Mouse (Mus musculus) heart, adult 9 months (tissue): Measurements from ENCODE around the gene Notch2.

ENCODE experiments used
- DNase-seq, 2 experiments: peaks; one replicate each; pipeline ENCODE4 v3.0.0; 2022; ENCODE audit warnings: low spot score in 2 of 2

Gene Notch2

DNA sequence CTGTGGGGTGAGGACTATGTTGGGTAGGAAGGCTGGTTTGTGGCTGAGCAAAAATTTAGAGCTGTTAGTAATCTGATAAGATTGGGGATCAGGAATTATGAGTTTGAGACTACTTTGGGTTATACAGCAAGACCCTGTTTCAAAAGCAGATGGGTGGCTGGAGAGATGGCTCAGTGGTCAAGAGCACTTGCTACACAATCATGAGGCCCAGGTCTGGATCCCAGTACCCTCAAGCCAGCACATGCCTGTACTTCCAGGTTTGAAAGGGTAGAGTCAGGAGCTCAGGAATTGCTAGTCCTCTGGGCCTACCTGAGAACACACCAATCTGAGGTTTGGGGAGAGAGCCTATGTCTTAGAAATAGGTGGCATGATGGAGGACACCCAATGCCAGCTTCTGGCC is 140.1 kb downstream of the Notch2 start:
- DNase-seq = no peak

DNA sequence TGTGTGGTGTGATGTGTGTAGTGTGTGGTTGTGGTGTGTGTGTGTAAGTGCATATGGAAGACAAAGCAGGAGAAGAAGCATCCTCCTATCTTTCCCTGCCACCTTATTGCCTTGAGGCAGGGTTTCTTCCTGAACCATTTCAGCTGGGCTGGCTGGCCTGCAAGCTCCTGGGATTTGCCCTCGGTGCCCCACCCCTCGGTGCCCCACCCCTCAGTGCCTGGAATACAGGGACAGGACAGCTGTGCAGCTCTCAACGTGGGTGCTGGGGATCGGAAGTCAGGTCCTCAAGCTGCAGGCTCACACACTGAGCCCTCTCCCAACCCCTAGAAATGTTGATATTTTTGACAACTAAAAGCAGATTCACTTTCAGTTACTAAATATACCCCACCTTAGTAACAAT is 142.8 kb downstream of the Notch2 start:
- no peak for DNase-seq

DNA sequence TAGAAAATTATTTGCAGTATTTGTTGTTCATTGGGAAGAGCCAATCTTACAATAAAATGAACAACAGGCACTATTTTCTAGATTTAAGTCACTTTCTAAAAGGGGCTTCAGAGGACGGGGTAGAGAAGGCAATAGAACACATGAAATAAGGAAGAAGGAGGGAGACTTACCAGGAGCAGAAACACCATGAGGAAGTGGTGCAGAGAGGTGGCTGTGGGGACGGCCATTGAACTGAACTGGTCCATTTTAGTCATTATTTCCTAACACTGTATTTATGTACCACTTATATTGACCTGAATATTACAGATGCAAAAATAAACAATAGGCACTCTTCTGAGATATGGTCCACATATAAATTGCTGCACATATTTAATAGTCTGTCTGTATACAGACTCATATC is 143.7 kb downstream of the Notch2 start:
- DNase-seq = no peak

DNA sequence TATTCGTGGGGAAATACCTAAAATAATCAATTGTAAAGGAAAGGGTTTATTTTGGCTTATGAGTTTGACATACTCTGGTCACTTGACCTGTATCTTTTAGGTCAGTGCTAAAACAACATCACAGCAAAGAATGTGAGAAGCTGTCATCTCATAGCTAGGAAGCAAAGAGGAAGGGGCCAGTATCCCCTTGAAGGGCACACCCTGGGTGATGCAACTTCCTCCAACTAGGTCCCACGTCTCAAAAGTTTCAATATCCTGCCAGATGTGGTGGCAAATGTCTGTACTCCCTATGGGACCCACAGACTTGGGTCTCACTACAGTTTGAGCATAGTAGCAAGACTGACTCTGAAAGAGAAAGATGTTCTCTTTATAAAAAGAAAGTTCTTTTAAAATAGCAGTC is 144.3 kb downstream of the Notch2 start:
- no peak for DNase-seq

DNA sequence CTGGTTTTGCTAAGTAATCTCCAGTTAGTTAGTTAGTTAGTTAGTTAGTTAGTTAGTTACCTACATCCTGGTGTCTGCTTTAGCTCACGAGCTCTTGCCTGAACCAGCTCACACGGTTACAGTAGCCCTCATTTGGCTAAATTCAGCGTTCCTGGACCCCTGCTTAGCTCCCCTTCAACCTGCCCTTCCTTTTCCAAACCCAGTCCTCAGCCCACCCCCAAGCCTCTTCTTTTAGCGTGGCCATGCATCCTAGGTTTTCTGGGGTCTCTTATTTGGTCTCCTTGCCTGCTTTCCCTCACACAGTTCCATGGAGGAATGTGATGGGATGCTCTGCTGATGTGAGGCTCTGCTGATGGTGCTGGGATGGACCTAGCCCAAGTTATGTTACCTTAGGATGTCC is 145.3 kb downstream of the Notch2 start:
- no peak for DNase-seq

DNA sequence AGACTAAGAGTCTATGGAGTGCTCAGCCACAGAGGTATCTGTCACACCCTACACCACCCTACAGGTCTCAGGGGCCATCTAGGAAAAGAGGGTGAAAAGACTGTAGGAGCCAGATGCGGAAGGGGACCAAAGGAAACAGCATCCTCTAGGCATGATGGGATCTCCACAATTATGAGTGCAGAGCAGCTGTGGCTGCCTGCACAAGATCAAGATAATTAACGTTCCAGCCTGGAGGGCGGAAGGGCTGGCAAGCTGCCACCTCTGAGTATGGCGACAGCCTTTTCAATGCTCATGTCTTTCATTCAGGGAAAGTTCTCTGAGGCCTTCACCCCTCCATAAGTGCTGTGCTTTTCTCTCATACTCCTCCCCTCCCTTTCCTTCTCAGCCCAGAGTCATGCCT is 146.0 kb downstream of the Notch2 start:
- DNase-seq = no peak

DNA sequence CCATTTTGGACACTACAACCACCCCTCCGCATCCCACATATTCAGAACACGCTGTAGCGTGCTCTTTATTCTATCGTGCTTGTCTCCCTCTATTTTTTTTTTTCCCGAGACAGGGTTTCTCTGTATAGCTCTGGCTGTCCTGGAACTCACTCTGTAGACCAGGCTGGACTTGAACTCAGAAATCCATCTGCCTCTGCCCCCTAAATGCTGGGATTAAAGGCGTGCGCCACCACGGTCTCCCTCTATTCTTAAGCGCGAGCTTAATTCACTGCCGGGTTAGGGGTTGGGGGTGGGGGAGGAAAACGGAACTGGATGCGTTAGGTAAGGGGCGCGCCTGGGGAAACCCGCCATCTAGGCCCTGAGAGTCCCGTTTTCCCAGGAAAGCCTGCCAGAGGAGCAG is 147.0 kb downstream of the Notch2 start, which contains the start of gene Adam30:
Gene Adam30 (plus strand): TSS at position 301 of the 400 bp plus-strand sequence.
- no peak for DNase-seq

DNA sequence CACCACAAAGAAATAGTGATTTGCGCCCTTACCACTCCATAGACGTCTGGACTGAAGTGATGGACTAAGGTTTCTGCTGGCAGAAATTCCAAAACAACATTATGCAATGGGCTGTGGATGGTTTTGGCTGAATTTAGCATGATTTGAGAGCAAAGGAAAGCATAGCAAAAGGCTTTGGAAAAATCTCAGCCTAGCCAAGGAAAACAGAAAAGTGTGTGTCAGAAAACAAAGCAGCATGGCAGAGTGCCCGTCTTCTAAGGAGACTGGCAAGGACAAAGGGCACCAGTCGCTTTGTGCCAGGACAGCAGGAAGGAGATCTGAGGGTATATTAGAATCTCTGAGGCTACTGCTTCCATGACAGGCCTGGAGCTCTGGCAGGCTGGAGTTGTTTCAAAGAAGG is 165.0 kb downstream of the Notch2 start:
- peak; percentile 49 to 56 for DNase-seq

DNA sequence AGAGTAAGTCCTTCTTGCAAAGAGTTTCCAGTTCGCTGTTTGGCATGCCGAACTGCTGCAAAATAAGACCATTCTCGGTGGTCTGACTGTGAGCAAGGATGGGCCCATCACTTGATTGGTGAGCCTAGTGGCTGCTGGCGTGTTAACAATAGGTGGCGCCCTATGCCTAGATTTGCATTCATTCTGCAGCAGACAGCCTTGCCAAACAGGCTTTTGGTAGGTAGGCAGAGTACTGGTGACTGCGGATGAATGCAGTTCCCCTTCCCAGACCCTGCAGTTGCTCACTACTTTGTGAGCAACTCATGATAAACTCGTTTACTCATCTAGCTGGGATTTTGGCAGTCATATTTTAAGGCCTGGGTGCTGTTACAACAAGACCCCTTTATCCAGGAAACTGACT is 167.5 kb downstream of the Notch2 start:
- no peak for DNase-seq

DNA sequence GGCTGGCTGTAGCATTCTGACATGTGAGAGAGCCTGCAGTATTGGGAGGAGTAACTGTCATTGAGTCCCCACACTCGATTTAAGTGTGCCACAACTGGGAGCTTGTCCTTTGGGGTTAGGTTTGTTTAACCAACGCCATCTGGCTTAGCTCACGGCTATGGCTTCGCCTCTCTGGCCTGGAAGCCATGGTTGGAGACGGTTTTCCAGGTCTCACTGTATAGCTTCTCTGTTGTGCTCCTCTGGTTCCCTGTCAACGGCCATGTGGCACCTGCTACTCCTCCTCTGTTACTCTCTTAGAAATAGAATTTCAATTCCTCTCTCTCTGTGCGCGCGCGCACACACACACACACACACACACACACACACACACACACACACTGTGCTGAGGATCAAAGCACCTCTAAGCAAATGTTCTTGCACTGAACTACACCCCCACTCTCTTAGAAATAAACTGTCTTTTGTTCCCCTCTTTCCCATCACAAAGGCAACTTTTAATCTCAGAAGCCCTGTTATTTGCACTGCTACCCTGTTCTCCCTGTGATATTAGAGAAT is 171.9 kb downstream of the Notch2 start:
- DNase-seq = no peak

DNA sequence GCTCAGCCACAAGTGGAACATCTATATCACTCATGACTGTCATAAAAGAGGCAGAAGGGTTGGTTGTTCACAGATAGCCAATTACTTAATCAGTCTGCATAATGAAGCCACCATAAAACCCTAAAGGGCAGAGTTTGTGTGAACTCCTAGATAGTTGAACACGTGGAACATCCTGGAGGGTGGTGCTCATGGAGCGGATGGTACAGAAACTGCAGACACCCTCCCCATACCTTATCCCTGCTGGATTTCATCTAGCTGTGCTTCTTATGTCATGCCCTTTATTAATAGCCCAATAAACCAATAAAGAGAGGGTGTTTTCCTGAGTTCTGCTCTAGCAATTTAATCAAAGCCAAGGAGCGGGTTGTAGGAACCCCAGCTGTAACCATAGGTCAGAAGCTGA is 174.4 kb downstream of the Notch2 start:
- no peak for DNase-seq

DNA sequence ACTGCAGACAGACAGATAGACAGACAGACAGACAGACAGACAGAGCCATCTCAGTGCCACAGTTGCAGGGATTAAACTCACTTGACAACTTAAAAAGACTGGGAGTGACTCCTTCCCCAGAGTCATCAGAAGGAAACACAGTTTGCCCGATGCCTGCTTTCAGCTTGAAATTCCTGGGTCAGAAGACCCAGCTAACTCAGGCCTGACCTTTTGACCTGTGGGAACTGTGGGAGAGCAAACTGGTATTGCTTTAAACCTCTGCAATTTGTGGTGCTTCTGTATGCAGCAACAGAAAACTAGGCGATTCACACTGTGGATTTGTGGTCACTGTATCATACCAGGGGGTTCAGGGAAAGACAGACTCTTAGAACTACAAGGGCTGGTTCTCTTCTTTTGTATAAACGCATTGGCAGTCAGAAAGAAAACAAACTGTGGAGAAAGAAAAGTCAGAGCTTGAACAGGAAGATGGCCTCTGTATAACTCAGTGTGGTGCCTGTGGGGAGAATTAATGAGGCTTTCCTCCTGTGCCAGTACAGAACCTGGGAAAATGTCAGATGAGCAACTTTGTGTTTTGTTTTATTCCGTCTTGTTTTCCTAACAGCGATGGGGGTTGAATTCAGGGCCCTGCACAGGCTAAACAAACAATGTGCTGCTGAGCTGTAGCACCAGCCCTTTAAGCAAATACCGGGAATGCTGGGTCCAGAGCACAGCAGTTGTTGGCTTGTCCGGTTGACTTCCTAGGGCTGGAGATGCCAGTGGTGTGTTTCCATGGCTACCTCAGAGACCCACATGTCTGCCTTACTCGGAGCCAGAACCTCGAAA is 184.6 kb downstream of the Notch2 start:
- no peak for DNase-seq

DNA sequence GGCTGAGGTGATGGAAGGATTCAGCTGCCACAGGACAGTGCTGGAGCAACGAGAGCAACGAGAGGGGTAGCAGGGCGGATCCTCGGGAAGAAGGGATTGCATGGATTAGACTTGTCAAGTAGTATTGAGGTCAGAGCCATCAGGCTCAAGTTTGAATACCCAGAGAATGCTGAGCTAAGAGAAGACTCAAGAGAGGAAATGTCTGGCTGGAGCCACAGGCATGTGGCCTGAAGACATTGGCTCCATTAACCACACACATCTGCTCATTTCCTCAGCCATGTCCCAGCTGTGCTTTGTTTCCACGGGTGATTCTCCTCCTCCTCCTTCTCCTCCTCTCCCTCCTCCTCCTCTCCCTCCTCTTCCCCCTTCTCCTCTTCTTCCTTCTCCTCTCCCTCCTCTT is 186.4 kb downstream of the Notch2 start:
- DNase-seq = peak; percentile 45 to 56
